Mouse (Mus musculus): ENCODE data around the gene Nipbl. TPM values are rescaled to one million over a fixed set of nuclear protein-coding genes. Genes with fewer than 3 reads are reported as not detected.

Gene Nipbl
- total RNA-seq, 2 experiments from 2014 or later: 29.9 to 31.4 TPM

GRCm38 (mm10) chr15:8325629-8326028, 118.6 kb downstream of the Nipbl start:
- TF ChIP-seq CTCF (IDR thresholded peaks at IDR 0.05): no peak
- intact Hi-C loops (cut with DNase I): no loop called here
- H3K4me3 ChIP-seq: no peak overlapping the region
- no peak overlapping the region for H3K27ac ChIP-seq
- no peak for DNase-seq (ENCODE audit: extremely low spot score in 1 of 2, low spot score in 2 of 2)

- no peak overlapping the region for H3K27ac ChIP-seq
- H3K4me3 ChIP-seq: no peak overlapping the region
- no peak for DNase-seq (ENCODE audit: extremely low spot score in 1 of 2, low spot score in 2 of 2)
- intact Hi-C loops (cut with DNase I): no loop called here
- TF ChIP-seq CTCF (IDR thresholded peaks at IDR 0.05): no peak
Measured at GRCm38 (mm10) chr15:8324833-8325232, 119.4 kb downstream of the Nipbl start.

GRCm38 (mm10) chr15:8324061-8324460, 120.2 kb downstream of the Nipbl start:
- intact Hi-C loops (cut with DNase I): no loop called here

GRCm38 (mm10) chr15:8321491-8321890, 122.8 kb downstream of the Nipbl start:
- intact Hi-C loops (cut with DNase I): no loop called here
- DNase-seq (ENCODE audit: extremely low spot score in 1 of 2, low spot score in 2 of 2): no peak
- Histone ChIP-seq H3K27ac (no peak overlapping the region), H3K4me3 (no peak overlapping the region)
- TF ChIP-seq CTCF (IDR thresholded peaks at IDR 0.05): no peak

More at GRCm38 (mm10) chr15:8324061-8324460, 120.2 kb downstream of the Nipbl start:
- Histone ChIP-seq H3K4me3 (no peak overlapping the region), H3K27ac (no peak overlapping the region)
- DNase-seq (ENCODE audit: extremely low spot score in 1 of 2, low spot score in 2 of 2): no peak
- no peak for TF ChIP-seq CTCF (IDR thresholded peaks at IDR 0.05)

- no peak overlapping the region for H3K27ac ChIP-seq
- intact Hi-C loops (cut with DNase I): no loop called here
- no peak for TF ChIP-seq CTCF (IDR thresholded peaks at IDR 0.05)
- DNase-seq (ENCODE audit: extremely low spot score in 1 of 2, low spot score in 2 of 2): no peak
- H3K4me3 ChIP-seq: no peak overlapping the region
Measured at GRCm38 (mm10) chr15:8319191-8319590, 125.1 kb downstream of the Nipbl start.

GRCm38 (mm10) chr15:8317381-8317780, 126.9 kb downstream of the Nipbl start:
- Histone ChIP-seq H3K27ac (no peak overlapping the region), H3K4me3 (no peak overlapping the region)
- DNase-seq (ENCODE audit: extremely low spot score in 1 of 2, low spot score in 2 of 2): no peak
- TF ChIP-seq CTCF (IDR thresholded peaks at IDR 0.05): no peak
- intact Hi-C loops (cut with DNase I): no loop called here

GRCm38 (mm10) chr15:8305474-8305873, 138.8 kb downstream of the Nipbl start:
- no peak for TF ChIP-seq CTCF (IDR thresholded peaks at IDR 0.05)
- intact Hi-C loops (cut with DNase I): no loop called here
- no peak overlapping the region for H3K27ac ChIP-seq
- H3K4me3 ChIP-seq: no peak overlapping the region
- no peak for DNase-seq (ENCODE audit: extremely low spot score in 1 of 2, low spot score in 2 of 2)

- Histone ChIP-seq H3K27ac (no peak overlapping the region), H3K4me3 (no peak overlapping the region)
- intact Hi-C loops (cut with DNase I): no loop called here
- no peak for DNase-seq (ENCODE audit: extremely low spot score in 1 of 2, low spot score in 2 of 2)
- no peak for TF ChIP-seq CTCF (IDR thresholded peaks at IDR 0.05)
Measured at GRCm38 (mm10) chr15:8302944-8303343, 141.3 kb downstream of the Nipbl start.

- intact Hi-C loops (cut with DNase I): no loop called here
- no peak for DNase-seq (ENCODE audit: extremely low spot score in 1 of 2, low spot score in 2 of 2)
- no peak for TF ChIP-seq CTCF (IDR thresholded peaks at IDR 0.05)
- H3K27ac ChIP-seq: no peak overlapping the region
- no peak overlapping the region for H3K4me3 ChIP-seq
Measured at GRCm38 (mm10) chr15:8294150-8294549, 150.1 kb downstream of the Nipbl start.

GRCm38 (mm10) chr15:8291251-8291650, 153.0 kb downstream of the Nipbl start:
- Histone ChIP-seq H3K27ac (no peak overlapping the region), H3K4me3 (no peak overlapping the region)
- DNase-seq (ENCODE audit: extremely low spot score in 1 of 2, low spot score in 2 of 2): no peak
- intact Hi-C loops (cut with DNase I): no loop called here
- TF ChIP-seq CTCF (IDR thresholded peaks at IDR 0.05): no peak

- intact Hi-C loops (cut with DNase I): no loop called here
- TF ChIP-seq CTCF (IDR thresholded peaks at IDR 0.05): no peak
- Histone ChIP-seq H3K27ac (no peak overlapping the region), H3K4me3 (no peak overlapping the region)
- no peak for DNase-seq (ENCODE audit: extremely low spot score in 1 of 2, low spot score in 2 of 2)
Measured at GRCm38 (mm10) chr15:8282155-8282554, 162.1 kb downstream of the Nipbl start.

- intact Hi-C loops (cut with DNase I): no loop called here
- DNase-seq (ENCODE audit: extremely low spot score in 1 of 2, low spot score in 2 of 2): no peak
- no peak overlapping the region for H3K27ac ChIP-seq
- no peak overlapping the region for H3K4me3 ChIP-seq
- no peak for TF ChIP-seq CTCF (IDR thresholded peaks at IDR 0.05)
Measured at GRCm38 (mm10) chr15:8281701-8282100, 162.6 kb downstream of the Nipbl start.

- no peak for TF ChIP-seq CTCF (IDR thresholded peaks at IDR 0.05)
- intact Hi-C loops (cut with DNase I): no loop called here
- no peak overlapping the region for H3K27ac ChIP-seq
- no peak overlapping the region for H3K4me3 ChIP-seq
- DNase-seq (ENCODE audit: extremely low spot score in 1 of 2, low spot score in 2 of 2): no peak
Measured at GRCm38 (mm10) chr15:8279929-8280610, 164.2 kb downstream of the Nipbl start.
